Mouse (Mus musculus) forebrain, embryonic 13.5 days (tissue): ENCODE measurements at regions not wholly inside any gene's neighbourhood (a gene's known extent, or its start where the extent isn't known, plus 50 kb on each side); places are given as distances from the start of the nearest gene placed in this dataset.

Experiments used
- ATAC-seq: fragments of 200-750 bp; cut with Nextera tagmentation; 2 replicates; pipeline ENCODE4 v1.8.0; 2017
- H3K27ac ChIP-seq: fragments of 300-500 bp; sonication (generic); 2 replicates; pipeline ENCODE4 v1.5.1; 2015; ENCODE audit warnings: inconsistent platforms, mild to moderate bottlenecking, moderate library complexity
- H3K27me3 ChIP-seq: fragments of 300-500 bp; sonication (generic); 2 replicates; pipeline ENCODE4 v1.6.1; 2015; ENCODE audit warnings: mild to moderate bottlenecking, inconsistent platforms
- H3K36me3 ChIP-seq: fragments of 300-500 bp; sonication (generic); 2 replicates; pipeline ENCODE4 v1.6.1; 2015; ENCODE audit warnings: mild to moderate bottlenecking, inconsistent platforms; ENCODE audit not compliant: poor library complexity, severe bottlenecking
- H3K4me1 ChIP-seq: fragments of 300-500 bp; sonication (generic); 2 replicates; pipeline ENCODE4 v1.6.1; 2015; ENCODE audit warnings: inconsistent platforms
- H3K4me2 ChIP-seq: fragments of 300-500 bp; sonication (generic); 2 replicates; pipeline ENCODE4 v1.6.1; 2015; ENCODE audit warnings: inconsistent platforms, mild to moderate bottlenecking, moderate library complexity
- H3K4me3 ChIP-seq: fragments of 300-500 bp; sonication (generic); 2 replicates; pipeline ENCODE4 v1.5.1; 2015; ENCODE audit warnings: mild to moderate bottlenecking, inconsistent platforms
- H3K9ac ChIP-seq: fragments of 300-500 bp; sonication (generic); 2 replicates; pipeline ENCODE4 v1.6.1; 2015; ENCODE audit warnings: mild to moderate bottlenecking, inconsistent platforms
- H3K9me3 ChIP-seq: fragments of 300-500 bp; sonication (generic); replicated peaks from 2 replicates; pipeline ENCODE4 v1.6.1; 2016; ENCODE audit warnings: inconsistent platforms
- WGBS: fragments of 180-500 bp; shearing (Covaris S2); methylation state at CpG from one replicate; pipeline ENCODE4 v1.1.7; 2015; 5-methylcytosine and 5-hydroxymethylcytosine counted together

DNA sequence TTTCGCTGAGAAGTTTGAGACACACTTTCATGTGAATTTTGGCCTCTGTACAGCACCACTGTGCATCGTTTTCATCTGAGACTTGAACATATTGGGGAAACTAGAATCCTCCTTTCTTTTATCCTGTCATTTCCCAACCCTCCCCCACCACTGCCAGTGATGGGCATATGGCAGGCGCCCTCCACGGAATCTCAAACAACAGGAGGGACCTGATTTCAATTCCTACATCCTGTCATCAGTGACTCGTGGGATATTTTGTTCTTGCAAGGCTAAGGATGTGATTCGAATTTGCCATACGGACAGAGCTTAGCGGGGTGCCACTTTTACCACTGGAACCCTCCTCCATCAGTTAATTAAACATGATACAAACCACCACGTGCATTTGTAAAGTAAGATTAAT is 60.9 kb upstream of the Etaa1 start:
- no peaks in the 10 kb centered on the region for H3K27me3 ChIP-seq
- peaks cover 19% of the 10 kb centered on the region for H3K4me1 ChIP-seq
- H3K4me2 ChIP-seq: peak overlapping the region; percentile 27
- ATAC-seq: peak; percentile 72
- H3K9me3 ChIP-seq: no peaks in the 10 kb centered on the region
- WGBS: 10% methylated on average over 9 of the region's 9 CpGs
- no peak overlapping the region for H3K9ac ChIP-seq
- no peaks in the 10 kb centered on the region for H3K36me3 ChIP-seq
- no peak overlapping the region for H3K4me3 ChIP-seq
- H3K27ac ChIP-seq: no peak overlapping the region

DNA sequence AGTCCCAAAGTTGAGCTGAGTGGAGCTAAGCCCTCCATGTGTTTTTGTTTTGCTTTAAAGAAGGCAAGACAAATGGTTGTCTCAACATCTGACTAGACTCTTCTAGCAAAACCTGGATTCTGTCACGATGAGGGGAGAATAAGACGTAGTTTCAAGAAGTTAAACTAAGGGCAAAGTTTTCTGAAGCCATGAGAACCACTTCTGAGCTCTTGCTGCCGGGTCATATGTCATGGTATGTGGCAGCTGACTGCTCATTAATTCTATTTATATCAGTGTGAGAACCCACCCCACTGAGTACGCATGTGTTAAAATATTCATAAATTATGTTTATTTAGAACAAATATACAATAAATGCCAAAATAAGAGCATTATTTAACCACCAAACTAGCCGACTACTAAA is 58.4 kb upstream of the Etaa1 start:
- H3K9me3 ChIP-seq: no peaks in the 10 kb centered on the region
- no peak overlapping the region for H3K27ac ChIP-seq
- no peaks in the 10 kb centered on the region for H3K36me3 ChIP-seq
- no peak overlapping the region for H3K4me3 ChIP-seq
- peaks cover 19% of the 10 kb centered on the region for H3K4me1 ChIP-seq
- no peaks in the 10 kb centered on the region for H3K27me3 ChIP-seq
- no peak overlapping the region for H3K4me2 ChIP-seq
- ATAC-seq: no peak
- no peak overlapping the region for H3K9ac ChIP-seq
- 52% methylated on average over 5 of the region's 5 CpGs for WGBS

DNA sequence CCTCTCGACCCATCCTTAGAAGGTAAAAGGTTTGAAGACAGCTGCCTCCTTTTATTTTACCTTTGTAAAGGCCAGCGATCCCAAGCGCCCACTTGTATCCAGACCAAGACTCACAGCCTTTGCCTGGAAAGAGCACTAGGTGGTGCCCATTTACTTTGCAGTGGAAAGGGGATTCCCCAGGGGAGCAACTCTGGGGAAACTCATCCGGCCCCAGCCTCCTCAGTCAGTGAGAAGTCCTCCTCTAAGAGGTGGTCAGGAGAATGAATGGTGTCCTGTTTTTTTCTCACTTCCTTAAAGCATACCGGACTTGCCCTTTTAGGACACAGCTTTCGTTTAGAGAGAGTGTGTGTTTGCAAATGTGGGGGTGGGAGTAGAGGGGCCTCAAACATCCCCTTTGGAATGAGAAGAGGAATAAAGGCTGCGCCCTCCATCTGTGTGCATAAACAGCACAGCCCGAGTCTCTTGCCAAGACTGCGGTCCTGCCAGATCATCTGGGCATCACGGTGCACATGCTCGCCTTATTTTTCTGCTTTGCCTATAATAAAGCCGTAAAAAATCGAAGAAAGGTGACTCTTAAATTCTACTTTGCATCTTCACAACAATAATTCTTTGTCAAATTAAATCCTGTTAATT is 57.5 kb upstream of the Etaa1 start:
- Histone ChIP-seq H3K36me3 (no peaks in the 10 kb centered on the region), H3K4me2 (peak overlapping the region; percentile 39), H3K4me3 (no peak overlapping the region), H3K27me3 (no peaks in the 10 kb centered on the region), H3K9me3 (no peaks in the 10 kb centered on the region), H3K9ac (no peak overlapping the region), H3K4me1 (peaks cover 19% of the 10 kb centered on the region), H3K27ac (no peak overlapping the region)
- peak; percentile 79 for ATAC-seq
- 15% methylated on average over 13 of the region's 13 CpGs for WGBS

DNA sequence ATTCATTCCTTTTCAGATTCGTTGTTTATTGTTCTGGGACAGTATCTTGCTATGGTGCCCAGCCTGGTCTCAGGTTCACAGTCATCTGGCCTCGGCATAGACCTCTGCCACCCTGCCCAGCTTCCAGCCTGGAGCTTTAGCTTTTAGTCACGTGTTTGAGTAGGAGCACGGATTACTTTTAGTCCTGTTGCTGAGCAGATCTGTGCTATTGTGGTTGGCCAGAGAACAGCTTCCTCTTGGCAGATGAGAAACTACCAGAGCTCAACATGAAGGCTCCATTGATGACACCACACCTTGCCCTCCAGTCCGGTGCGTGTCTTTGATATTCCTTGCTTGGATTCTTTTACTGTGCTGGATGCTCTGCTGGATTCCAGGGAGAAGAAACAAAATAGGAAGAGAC is 54.5 kb upstream of the Etaa1 start:
- no peak overlapping the region for H3K4me3 ChIP-seq
- WGBS: 92% methylated on average over 6 of the region's 6 CpGs

More for the DNA sequence above, 54.5 kb upstream of the Etaa1 start:
- Histone ChIP-seq H3K9ac (no peak overlapping the region), H3K4me2 (no peak overlapping the region), H3K4me1 (peaks cover 9% of the 10 kb centered on the region; the same call in 1 of the 2 replicates), H3K27me3 (no peaks in the 10 kb centered on the region), H3K27ac (no peak overlapping the region), H3K36me3 (no peaks in the 10 kb centered on the region), H3K9me3 (no peaks in the 10 kb centered on the region)
- ATAC-seq: no peak
